Mouse (Mus musculus) CD4-positive, CD25-positive, alpha-beta regulatory T cell, adult 4 months (primary cell): Measurements from ENCODE around the gene Sspo. TPM values are rescaled to one million over a fixed set of nuclear protein-coding genes. Genes with fewer than 3 reads are reported as not detected.

Experiments used
- ATAC-seq: one replicate; pipeline ENCODE4 v1.8.0; 2017
- polyA plus RNA-seq, 2 experiments: library from polyadenylated mRNA; unstranded; fragments of 100-300 nt; shearing (Covaris generic); gene quantifications; one replicate each; pipeline ENCODE4 v1.2.1; 2017

The Sspo gene
- polyA plus RNA-seq, 2 experiments from 2014 or later: 0.20 to 0.73 TPM

- no peak for ATAC-seq
Observed at GRCm38 (mm10) chr6:48435706-48436349, 12.2 kb upstream of the Sspo start.

GRCm38 (mm10) chr6:48437679-48438376 is 10.2 kb upstream of the Sspo start:
- ATAC-seq: no peak

GRCm38 (mm10) chr6:48438475-48439125 is 9.4 kb upstream of the Sspo start:
- ATAC-seq: no peak

DNA sequence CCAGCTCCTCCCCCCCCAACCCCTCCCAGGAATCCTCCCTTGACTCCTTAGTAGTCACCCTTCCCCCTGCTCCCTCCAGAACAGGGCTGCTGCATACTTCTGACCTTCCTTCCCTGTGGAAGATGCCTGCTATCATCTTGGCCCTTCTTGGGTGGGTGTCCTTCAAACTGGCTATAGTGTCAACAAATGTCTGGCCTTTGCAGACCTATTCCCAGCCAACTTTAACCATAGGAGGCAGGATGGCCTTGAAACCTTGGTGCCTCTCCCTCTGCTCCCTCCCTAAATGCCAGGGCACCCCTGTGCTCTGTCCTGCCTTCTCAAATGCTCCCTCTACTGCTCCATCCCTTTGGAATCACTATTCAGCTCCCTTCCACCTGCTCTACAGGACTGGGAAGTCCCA is 8.4 kb upstream of the Sspo start:
- ATAC-seq: no peak

- no peak for ATAC-seq
Observed at GRCm38 (mm10) chr6:48440306-48441014, 7.6 kb upstream of the Sspo start.

- ATAC-seq: peak; percentile 81
Observed at GRCm38 (mm10) chr6:48443592-48444309, 4.3 kb upstream of the Sspo start.

GRCm38 (mm10) chr6:48444310-48445180 is 3.5 kb upstream of the Sspo start:
- ATAC-seq: peak; percentile 16

- ATAC-seq: peak; percentile 17
Observed at GRCm38 (mm10) chr6:48445181-48446101, 2.6 kb upstream of the Sspo start, which contains the start of gene Zfp467. TSS of gene Zfp467 (minus strand) at chr6:48445825.

GRCm38 (mm10) chr6:48446256-48446655 is 1.8 kb upstream of the Sspo start:
- ATAC-seq: no peak

GRCm38 (mm10) chr6:48446896-48447295 is 1.1 kb upstream of the Sspo start:
- no peak for ATAC-seq

- no peak for ATAC-seq
Observed at GRCm38 (mm10) chr6:48448527-48448926, 498 bp downstream of the Sspo start.

DNA sequence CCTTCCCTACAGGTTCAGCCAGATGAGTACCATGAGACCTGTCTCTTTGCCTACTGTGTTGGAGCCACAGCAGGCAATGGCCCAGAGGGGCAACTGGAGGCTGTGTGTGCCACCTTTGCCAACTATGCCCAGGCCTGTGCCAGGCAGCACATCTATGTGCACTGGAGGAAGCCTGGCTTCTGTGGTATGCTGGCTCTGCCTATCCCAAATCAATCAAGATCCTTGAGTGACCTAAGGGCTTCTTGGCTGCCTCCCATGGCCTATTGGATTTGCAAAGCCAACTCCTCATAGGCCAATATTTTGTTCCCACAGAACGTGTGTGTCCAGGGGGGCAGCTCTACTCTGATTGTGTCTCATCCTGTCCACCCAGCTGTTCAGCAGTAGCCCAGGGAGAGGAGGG is 4.1 kb downstream of the Sspo start:
- no peak for ATAC-seq

- no peak for ATAC-seq
Observed at GRCm38 (mm10) chr6:48452771-48453170, 4.7 kb downstream of the Sspo start.

DNA sequence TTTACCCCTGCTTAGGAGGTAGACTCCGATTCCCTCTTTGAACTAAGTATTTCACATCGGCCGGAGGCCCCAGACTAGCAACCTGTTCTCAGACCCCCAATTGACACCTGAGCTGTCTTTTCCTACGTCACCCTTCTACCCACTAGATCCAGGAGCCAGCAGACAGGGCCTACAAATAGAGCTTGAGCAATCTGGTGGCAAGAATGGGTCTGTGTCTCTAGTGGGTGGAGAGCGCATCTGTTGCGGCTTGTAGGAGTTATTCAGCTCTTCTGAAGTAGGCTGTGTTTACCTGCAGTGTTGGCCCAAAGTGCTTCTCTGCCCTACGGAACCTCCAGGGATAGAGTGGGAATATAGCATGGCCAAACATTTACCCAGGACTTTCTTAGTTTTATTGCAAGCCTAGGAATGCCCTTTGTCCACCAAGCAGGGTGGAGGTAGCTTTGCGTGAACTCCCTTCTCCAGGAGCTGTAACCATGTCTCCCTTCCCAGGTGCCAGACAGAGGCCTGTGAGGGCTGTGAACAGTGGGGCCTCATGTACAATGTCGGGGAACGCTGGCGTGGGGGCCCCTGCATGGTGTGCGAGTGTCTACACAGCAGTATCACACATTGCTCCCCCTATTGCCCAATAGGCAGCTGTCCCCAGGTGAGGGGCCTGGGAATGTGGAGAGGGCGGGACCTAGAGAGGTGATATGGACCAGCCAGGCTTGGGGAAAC is 17.1 kb downstream of the Sspo start:
- no peak for ATAC-seq

DNA sequence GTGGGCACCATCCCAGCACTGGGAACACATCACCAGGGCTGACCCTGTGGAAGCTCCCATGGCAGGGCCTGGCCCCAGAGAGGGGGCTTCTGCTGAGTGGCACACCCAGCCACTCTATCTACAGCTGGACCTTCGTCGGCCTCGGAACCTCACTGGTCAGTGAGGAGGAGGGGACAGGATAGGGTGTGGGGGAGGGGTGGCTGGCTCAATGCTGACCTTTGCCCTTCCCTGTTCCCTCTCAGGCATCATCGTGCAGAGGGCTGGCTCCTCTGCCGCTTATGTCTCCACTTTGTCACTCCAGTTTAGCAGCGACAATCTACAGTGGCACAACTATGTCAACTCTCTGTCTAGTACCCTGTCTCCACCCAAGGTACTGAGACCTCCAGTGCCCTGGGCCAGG is 18.7 kb downstream of the Sspo start:
- no peak for ATAC-seq

- ATAC-seq: no peak
Observed at GRCm38 (mm10) chr6:48467490-48467889, 19.5 kb downstream of the Sspo start.

DNA sequence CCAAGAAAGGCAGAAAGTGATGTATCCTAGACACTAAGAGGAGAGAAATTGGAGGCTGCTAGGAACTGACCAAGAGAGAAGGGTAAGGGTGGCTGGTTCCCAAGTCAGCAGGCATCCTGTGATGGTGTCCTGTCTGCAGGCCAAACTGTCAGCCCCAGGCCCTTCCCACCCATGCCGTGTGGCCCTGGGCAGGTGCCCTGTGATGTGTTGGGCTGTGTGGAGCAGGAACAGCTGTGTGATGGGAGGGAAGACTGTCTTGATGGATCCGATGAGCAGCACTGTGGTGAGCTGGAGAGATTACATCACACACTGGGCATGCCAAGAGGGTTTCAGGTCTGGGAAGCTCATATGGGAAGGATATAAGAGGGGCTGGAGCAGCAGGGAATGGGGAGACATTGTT is 22.7 kb downstream of the Sspo start:
- ATAC-seq: no peak

DNA sequence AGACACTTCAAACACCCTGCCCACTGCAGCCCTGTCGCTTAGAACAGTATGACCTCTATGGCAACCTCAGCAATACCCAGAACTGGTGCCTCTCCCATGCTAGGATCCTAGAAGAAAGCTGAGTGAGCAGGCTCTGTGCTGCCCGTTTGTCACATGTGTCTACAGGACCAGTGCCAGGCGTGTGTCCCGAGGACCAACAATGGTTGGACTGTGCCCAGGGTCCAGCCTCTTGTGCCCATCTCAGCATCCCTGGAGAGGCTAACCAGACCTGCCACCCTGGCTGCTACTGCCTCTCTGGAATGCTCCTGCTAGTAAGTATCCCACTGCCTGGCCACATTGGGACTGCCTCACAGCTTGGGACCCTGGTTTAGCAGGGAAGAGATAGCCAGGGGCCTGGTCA is 30.4 kb downstream of the Sspo start:
- ATAC-seq: no peak

DNA sequence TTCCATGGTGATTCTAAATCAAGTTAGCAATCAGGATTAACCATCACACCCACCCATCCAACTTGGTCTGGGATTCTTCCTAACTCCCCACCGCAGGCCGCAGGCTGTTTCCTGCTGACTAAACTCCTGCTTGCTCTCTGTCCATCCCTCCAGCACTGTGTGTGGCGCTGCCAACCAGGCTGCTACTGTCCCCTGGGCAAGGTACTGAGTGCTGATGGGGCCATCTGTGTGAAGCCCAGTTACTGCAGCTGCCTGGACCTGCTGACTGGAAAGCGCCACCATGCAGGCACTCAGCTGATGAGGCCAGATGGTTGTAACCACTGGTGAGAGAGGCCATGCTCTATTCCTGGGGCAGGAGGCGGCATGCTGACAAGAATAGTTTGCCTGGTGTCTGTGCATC is 34.5 kb downstream of the Sspo start:
- ATAC-seq: no peak
